12 mouse cellular contexts compared by ENCODE assay signal in the genomic region with DNA sequence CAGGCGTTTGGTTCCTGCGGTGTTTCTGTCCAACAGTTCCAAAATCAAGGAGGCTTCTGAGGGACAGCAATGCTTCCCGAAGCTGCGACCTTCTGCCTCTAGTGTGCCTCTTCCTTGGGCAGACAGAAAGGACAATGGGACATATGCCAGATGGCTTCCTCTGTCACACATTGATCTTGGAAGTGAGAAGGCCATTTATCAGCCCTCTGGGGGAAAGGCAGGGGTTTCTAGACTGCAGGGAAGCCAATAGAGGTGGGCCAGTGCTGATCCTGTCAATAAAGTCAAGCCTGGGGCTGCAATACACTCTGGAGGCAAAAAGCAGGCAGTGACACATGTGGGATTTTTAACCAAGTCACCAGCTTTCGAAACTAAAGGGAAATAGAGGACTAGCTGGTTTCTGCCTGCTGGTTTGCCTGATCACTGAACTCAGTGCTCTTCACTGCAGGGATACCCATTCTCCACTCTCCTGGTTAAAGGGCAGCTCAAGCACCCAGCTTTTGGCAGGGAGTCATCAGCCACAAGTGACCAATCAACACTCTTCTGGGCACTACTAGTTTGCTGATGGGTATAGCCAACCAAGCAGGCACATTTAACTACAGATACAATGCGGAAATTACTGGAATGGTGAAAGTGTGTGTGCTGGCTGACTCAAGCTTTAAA.
DNase-seq lines count a peak whose midpoint lies in the region; ATAC-seq lines count a peak whose summit lies in the region.
"Had no signal": no experiment of that assay in that cellular context is flagged by ENCODE, and none has a peak within 500 bp of the region (broad histone marks: within the 10 kb centered on the region; RNA-seq: fewer than 3 reads in every experiment).

No protein-coding gene starts in this region.

- WGBS in heart, embryonic 15.5 days, result 44% methylated on average over 6 of the region's 6 CpGs
- WGBS in neural tube, embryonic 15.5 days, result 31% methylated on average over 6 of the region's 6 CpGs
- WGBS in intestine, embryonic 16.5 days, result 42% methylated on average over 6 of the region's 6 CpGs

- no peak for ATAC-seq in heart, embryonic 15.5 days (replicated peaks; ENCODE audit: insufficient number of reproducible peaks, insufficient read depth, low FRiP score, low read depth)
- ATAC-seq in neural tube, embryonic 15.5 days (ENCODE audit: low FRiP score), result no peak
- ATAC-seq in intestine, embryonic 16.5 days, result no peak
- no peak for ATAC-seq in CD4-positive, CD25-positive, alpha-beta regulatory T cell, adult 4 months

- DNase-seq in heart, postnatal 10 days, result no peak
- DNase-seq in neural tube, embryonic 10.5 days (ENCODE audit: extremely low spot score, low spot score), result peak; percentile 34
- DNase-seq in urinary bladder, postnatal 25 days (ENCODE audit: low spot score), result no peak
- DNase-seq: gastrocnemius, adult 2 months; kidney, adult 18-20 months; lung, postnatal 14 days; thymus, postnatal 36 days had no signal

- H3K36me3 ChIP-seq in heart, embryonic 15.5 days, result 0 out of 2 replicates have a peak, but pooled peaks cover 3% of the 10 kb centered on the region
- H3K36me3 ChIP-seq in neural tube, embryonic 15.5 days, result no peaks in the 10 kb centered on the region
- no peaks in the 10 kb centered on the region for H3K36me3 ChIP-seq in intestine, embryonic 16.5 days (ENCODE audit: control insufficient read depth, insufficient read depth, low read length)

- peaks cover 36% of the 10 kb centered on the region for H3K4me1 ChIP-seq in heart, embryonic 15.5 days (replicated peaks)
- H3K4me1 ChIP-seq in neural tube, embryonic 15.5 days, result peaks cover 40% of the 10 kb centered on the region
- H3K4me1 ChIP-seq in intestine, embryonic 16.5 days (ENCODE audit: control insufficient read depth, insufficient read depth, low read length), result peaks cover 40% of the 10 kb centered on the region

- H3K27me3 ChIP-seq in heart, embryonic 15.5 days, result no peaks in the 10 kb centered on the region
- H3K27me3 ChIP-seq in neural tube, embryonic 15.5 days (replicated peaks), result peaks cover 11% of the 10 kb centered on the region; the same call in 1 of the 2 replicates
- H3K27me3 ChIP-seq in intestine, embryonic 16.5 days (replicated peaks; ENCODE audit: control insufficient read depth, insufficient read depth, low read length), result no peaks in the 10 kb centered on the region

- intact Hi-C loops in heart, postnatal 10 days (cut with DNase I), result no loop called here

- H3K4me3 ChIP-seq in heart, embryonic 15.5 days, result no peak overlapping the region
- no peak overlapping the region for H3K4me3 ChIP-seq in neural tube, embryonic 15.5 days (replicated peaks)
- no peak overlapping the region for H3K4me3 ChIP-seq in intestine, embryonic 16.5 days (ENCODE audit: low read length)
- H3K4me3 ChIP-seq: gastrocnemius, adult 2 months; layer of hippocampus, adult 2 months had no signal

- H3K9ac ChIP-seq in heart, embryonic 15.5 days, result peak overlapping the region; percentile 3; the same call in 1 of the 2 replicates
- H3K9ac ChIP-seq in neural tube, embryonic 15.5 days (replicated peaks), result no peak overlapping the region
- H3K9ac ChIP-seq in intestine, embryonic 16.5 days (ENCODE audit: low read depth, low read length), result peak overlapping the region; percentile 30; the same call in 1 of the 2 replicates

- H3K4me2 ChIP-seq in heart, embryonic 15.5 days, result peak overlapping the region; percentile 63
- H3K4me2 ChIP-seq in neural tube, embryonic 15.5 days, result no peak overlapping the region
- H3K4me2 ChIP-seq in intestine, embryonic 16.5 days (ENCODE audit: low read depth, low read length), result no peak overlapping the region

- H3K9me3 ChIP-seq in heart, embryonic 15.5 days (replicated peaks), result no peaks in the 10 kb centered on the region
- no peaks in the 10 kb centered on the region for H3K9me3 ChIP-seq in neural tube, embryonic 15.5 days (replicated peaks)
- H3K9me3 ChIP-seq in intestine, embryonic 16.5 days (ENCODE audit: control insufficient read depth, low read length), result no peaks in the 10 kb centered on the region

- H3K27ac ChIP-seq in heart, embryonic 15.5 days, result peak overlapping the region; percentile 64
- H3K27ac ChIP-seq in neural tube, embryonic 15.5 days (replicated peaks), result no peak overlapping the region
- peak overlapping the region; percentile 69 for H3K27ac ChIP-seq in intestine, embryonic 16.5 days (ENCODE audit: low read length)
- H3K27ac ChIP-seq: layer of hippocampus, adult 2 months had no signal
